Mouse (Mus musculus) embryo, embryonic 11.5 days (tissue): ENCODE results near the gene Slc43a1.

Experiments
- DNase-seq: peaks from one replicate; pipeline ENCODE4 v3.0.0-alpha.2; 2012; ENCODE audit warnings: low read depth, low spot score

The Slc43a1 gene

GRCm38 (mm10) chr2:84868521-84868943 is 29.9 kb downstream of the Slc43a1 start:
- DNase-seq: no peak

DNA sequence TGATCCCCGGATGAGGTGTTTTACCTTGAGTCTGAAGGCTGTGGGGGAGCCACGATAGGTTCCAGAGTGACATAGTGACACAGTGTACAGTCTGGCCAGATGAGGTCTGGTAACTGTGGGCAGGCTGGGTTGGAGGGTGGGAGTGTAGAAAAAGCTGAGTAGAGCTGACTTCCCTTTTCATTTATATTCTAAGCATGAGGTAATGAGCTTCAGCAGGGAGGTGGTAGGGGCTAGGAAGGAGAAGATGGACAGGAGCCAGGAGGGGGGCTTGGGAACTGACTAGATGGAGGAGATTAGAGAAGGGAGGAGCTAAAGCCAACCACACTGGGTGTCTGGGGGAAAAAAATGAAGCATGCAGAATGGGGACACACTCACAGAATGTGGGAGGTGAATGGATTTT is 30.3 kb downstream of the Slc43a1 start:
- DNase-seq: no peak

- no peak for DNase-seq
These were observed 32.0 kb downstream of the Slc43a1 start for GRCm38 (mm10) chr2:84870623-84871160.

GRCm38 (mm10) chr2:84872105-84872716 is 33.6 kb downstream of the Slc43a1 start:
- no peak for DNase-seq

DNA sequence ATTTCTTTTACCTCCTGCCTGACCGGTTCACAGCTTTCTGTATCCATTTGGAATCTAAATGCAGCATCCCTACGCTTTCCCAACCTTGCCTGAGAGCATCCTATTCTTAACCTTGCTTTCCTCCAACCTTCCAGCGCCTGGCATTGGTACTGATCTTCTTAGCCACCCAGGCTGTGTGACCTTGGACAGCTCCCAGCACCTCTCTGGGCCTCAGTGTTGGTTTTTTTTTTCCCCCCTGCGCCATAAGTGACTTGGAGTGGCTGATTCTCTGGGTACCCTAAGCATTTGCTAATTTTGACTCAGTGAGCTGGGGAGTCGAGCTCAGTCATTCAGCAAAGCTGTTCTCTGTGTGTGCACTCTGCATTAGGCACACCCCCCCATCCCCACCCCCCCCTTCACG is 37.2 kb downstream of the Slc43a1 start:
- DNase-seq: no peak

DNA sequence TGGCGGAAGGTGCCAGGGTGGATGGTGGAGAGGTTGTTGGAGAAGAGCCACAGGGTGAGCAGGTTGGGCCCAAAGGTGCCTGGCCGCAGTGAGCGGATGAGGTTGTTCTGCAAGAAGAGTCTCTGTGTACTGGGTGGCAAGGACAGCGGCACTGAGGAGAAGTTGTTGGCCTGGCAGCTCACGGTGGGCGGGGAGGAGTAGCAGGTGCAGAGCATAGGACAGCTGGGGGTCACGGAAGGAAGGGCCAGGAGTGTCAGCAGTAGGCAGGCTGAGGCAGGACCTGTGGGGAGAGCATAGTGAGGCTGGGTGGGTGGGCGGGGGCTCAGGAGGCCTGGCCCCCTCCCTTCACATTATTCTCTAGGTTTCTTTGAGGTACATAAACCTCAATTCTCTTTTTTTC is 41.9 kb downstream of the Slc43a1 start:
- no peak for DNase-seq

- no peak for DNase-seq
These were observed 44.0 kb downstream of the Slc43a1 start for GRCm38 (mm10) chr2:84882606-84883005.

DNA sequence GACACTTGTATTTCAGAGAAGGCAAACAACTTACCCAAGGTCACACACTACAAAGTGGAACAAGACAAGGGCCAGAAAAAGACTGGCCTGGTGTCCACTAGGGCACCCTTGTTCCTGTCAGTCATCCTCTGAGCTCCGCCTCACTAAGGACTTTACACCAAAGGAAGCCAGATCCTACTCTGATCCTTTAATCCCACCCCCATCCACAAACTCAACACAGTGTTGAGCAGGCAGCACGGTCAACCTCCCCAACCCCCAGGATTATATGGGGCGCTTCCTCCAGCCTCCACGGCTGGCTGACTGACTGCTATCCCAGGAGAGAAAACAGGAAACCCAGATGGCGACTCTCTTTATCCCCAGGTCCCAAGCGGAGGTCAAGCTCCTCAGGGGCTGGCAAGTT is 44.4 kb downstream of the Slc43a1 start:
- no peak for DNase-seq

DNA sequence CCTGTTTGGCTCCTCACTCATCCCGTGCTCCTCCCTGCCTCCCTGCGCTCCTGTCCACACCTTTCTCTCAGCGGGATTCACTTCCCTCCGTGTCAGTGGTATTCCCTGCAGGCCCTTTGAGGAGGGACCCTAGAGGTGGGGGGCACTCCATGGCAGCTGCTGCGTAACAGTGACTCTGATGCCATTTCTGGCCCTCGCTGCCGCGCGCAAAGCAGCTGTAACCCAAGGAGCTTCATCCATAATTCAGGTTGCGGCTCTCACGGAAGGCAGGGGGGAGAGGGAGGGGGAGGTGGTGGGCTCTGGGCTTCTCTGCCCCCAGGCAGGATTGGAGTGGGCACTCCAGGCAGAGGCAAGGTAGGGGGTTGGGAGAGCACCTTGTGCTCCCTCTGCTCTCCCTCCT is 44.9 kb downstream of the Slc43a1 start:
- no peak for DNase-seq

DNA sequence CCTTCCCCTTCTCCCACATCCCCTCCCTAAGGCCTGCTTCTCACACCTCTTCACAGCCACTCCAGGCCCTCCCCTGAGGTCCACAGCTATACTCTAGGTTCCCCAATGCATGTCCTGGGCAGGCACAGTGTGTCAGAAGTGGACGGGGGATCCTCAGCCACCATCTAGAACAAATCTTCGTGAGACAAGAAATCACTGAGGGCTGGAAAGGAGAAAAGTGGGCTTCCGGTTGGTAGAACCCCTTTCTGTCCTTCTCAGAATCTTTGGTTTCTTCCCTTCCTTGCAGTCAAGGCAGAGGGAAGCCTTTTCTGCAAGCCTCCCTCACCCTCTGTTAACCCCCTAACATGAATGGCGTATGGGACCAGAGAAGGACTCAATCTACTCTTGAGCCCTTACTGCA is 45.3 kb downstream of the Slc43a1 start:
- DNase-seq: no peak

DNA sequence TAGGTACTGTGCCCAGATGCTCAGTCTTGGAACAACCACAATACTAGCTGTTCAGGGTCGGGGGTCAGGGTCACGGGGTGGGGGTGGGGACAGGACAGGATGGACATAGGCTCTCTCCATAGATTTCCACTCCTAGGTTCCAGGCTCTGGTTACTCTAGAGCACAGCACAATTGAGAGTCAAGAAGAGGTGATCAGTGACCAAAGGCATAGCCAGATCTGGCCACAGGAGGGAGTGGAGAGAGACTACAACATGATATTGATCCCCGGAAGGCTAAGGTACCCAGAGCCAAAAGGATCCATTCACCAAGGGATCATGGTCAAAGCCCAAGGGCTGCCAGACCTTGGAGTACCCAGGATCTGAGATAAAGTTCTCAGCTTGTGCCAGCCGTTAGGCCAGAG is 46.0 kb downstream of the Slc43a1 start:
- DNase-seq: no peak

- DNase-seq: no peak
These were observed 46.7 kb downstream of the Slc43a1 start for GRCm38 (mm10) chr2:84885084-84886055.

DNA sequence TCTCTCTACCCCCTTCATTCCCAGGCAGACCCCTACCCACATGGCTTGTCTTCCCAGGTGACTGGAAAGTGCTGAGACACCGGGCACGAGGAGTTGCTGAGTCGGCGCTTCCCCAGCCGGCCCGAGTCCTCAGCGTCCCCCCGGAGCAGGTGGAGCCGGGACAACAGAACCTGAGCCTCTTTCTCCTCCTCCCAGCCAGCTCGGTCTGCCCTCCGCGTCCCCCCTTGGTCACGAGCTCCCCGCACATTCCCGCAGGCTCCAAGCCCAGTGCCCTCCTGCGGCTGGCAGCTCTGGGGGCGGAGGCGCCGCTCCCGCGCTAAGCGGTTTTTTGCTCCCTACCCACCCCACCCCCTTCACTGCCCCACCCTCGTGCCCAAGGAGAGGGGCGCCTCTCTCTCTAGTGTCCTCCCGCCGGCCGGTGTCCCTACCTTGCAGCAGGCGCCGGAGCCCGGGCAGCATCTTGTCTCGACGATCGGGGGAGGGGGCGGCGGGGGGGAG is 47.6 kb downstream of the Slc43a1 start, which contains the start of gene Rtn4rl2:
TSS of gene Rtn4rl2 (minus strand) at position 477 of the 498 bp plus-strand sequence.
- DNase-seq: no peak

- DNase-seq: no peak
These were observed 48.2 kb downstream of the Slc43a1 start for GRCm38 (mm10) chr2:84886821-84887281.

- no peak for DNase-seq
These were observed 49.0 kb downstream of the Slc43a1 start for GRCm38 (mm10) chr2:84887411-84888271.

DNA sequence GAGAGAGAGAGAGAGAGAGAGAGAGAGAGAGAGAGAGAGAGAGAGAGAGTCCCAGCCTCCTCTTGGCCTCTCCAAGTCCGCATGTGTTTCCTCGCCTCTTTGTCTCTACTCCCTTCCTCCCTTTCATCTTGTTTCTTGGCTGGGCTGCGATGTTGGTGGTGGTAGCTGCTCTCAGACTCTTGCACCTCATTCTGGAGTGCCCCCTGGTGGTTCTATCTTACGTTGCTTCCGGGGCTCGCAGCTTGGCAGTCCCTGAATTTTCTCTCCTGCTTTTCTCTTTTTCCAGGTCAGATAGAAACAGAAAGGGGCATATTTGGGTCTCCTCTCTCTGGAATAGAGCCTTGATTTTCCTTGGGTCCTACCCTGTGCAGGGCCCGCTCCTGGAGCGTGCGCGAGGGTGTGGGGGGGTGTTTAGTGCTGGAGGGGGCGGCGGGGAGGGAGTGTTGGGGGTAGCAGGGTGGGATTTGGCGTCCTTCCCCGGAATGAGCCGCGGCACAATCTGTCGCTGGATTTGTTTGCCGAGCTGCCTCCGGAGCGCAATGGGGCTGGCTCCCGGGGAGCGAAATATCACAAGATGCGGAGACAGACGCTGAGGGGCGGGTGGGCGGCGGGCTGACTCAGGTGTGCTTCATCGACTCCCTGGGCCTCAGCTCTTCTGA is 50.1 kb downstream of the Slc43a1 start:
- no peak for DNase-seq

DNA sequence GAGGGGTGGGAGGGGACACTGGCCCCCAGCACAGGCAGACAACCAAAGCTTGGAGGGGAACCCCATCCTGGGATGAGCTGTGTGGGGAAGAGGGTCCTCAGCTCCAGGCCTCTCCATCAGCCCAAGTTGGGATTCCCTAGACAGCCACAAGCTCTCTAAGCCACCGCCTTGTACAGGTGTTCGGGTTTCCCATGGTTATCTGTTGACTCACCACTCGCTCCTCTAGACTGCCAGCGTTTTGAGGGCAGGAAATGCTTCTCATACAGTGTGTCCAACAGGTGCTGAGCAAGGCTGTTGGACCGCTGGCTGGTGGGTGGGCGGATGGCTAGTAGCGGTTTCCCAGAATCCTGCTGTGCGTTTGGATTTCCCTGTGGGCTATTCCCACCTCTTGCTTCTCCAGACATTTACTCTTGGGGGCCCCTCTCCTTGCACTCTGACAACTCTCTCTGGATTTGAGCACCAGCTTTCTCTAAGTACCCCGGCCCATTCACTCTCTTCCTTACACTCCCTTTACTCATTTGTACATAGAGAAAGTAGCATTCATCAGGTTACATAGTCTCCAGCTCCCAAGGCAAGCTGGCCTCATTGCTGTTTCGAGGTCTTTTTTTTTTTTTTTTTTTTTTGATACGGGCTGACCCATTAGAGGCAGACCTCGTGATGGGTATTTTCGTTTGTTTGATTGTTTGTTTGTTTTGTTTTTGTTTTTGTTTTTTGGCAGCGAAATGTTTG is 50.8 kb downstream of the Slc43a1 start:
- DNase-seq: no peak

DNA sequence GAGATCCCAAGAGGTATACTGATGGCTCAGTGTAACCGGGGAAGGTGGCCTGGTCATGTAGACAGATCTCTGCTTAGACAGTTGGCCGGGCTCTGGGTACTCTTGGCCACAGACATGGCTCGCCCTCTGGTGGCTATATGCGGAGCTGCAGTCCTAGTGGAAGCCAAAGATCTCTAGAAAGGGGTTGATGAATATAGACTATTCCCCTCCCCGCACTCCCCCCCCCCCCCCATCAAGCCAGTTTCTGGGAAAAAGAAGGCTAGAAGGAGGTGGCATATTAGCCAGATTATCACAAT is 51.3 kb downstream of the Slc43a1 start:
- DNase-seq: no peak

DNA sequence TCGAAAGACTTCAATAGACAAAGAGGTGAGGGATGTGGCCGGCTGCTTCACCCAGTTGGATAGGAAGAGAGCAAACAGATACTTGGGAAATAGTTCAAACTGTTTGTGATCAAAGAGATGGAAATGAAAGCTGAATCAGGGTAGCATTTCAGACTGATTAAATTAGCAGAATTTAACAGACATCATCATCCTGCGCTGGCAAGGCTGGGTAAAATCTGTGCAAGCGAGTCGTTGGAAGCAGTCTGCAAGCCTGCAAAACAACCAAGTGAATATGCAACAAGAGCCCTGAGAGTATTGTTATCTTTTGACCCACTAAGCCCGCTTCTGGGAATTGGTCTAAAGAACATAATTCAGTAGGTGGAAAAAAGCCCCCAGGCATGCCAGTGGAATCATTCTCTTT is 54.7 kb downstream of the Slc43a1 start:
- DNase-seq: no peak

DNA sequence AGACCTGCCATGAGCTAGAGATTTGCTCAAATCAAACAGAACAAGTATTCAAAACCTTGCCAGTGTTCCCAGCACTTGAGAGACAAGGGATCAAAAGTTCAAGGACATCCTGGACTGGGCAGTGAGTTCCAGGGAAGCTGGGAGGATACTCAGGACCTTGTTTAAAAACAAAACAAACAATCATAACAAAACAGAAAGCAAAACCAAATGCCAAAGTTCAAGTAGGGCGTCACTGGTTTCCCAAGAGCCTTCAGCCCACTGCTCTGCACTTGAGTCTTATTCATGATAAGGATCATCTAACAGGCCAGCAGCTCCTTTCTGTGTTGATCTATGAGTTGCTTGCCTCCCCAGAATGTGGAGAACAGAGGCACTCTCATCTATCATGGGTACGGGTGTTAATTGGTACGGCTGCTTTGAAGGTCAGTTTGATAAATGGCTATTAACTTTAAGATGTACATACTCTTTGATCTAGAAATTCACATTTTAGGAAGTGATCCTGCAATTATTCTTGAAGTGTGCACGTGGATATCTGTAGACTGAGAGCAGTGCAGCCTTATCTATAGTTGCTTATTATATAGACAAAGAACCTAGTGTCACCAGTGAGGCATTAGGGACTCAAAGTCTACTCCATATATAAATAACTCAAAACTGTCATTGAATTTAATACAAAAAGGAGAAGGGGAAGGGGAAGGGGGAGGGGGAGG is 57.0 kb downstream of the Slc43a1 start:
- DNase-seq: no peak
